Mouse (Mus musculus) erythroblast, embryonic 14.5 days (primary cell): ENCODE data around the gene Arhgef28.

ENCODE experiments used
- GATA1 ChIP-seq: IDR thresholded peaks from 2 replicates; pipeline ENCODE4 v1.6.1; 2012; ENCODE audit warnings: low read length, inconsistent platforms, mixed read lengths
- TAL1 ChIP-seq: IDR thresholded peaks from 3 replicates; pipeline ENCODE4 v1.6.1; 2012; ENCODE audit warnings: low read length, inconsistent platforms, mixed read lengths

- no peak for TF ChIP-seq GATA1
- no peak for TF ChIP-seq TAL1
These were observed 305.9 kb downstream of the Arhgef28 start for GRCm38 (mm10) chr13:97900380-97900758.
